Mouse (Mus musculus): ENCODE data around the gene Mtmr12.
A peak's percentile ranks its signal among the peaks of the same experiment; 100 is the strongest.

The Mtmr12 gene

DNA sequence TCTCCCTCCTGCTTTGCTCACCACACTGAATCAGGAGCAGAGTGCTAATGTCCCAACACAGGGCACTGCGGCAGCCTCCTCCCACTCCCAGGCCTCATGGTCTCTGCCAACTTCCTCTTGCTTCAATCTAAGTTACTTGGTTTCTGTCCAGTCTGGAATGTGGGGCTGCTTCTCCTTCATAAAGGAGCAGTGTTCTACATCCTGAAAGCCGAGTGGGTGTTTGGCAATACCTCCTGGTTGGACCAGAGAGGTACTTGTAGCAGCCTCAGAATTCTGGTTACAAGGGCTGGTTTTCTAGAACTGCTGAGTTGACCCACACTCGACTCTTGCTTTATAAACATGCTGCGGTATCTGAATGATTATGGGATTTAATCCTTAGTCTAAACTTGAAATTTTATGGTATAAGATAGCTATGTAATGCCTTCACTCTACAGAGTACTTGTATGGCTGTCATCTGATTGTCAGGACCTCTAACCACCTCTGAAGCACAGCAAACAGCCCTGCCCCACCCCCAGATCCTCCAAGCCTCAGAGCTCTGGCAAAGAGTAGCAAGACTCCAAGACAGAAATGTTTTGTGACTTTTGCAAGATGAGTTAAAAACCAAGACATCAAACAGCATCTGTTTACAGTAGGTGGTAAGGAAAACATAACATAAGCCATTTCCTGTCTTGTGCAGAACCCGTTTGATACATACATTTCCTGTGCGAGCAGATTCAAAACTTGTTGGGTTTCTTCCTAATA, 80.1 kb downstream of the Mtmr12 start:
- peak; percentile 55 to 63 for DNase-seq

DNA sequence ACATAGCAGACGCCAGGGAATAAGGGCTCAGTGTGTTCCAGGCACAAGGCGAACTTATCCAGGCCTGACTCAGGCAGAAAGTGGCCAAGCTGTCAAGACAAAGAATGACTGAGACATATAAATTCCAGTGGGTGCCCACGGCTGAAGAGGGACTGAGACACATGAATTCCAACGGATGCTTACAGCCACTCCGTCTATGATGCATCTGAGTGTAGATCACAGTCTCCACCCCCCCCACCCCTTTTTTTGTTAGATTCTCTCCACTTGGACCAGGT, 80.6 kb downstream of the Mtmr12 start:
- DNase-seq = no peak

DNA sequence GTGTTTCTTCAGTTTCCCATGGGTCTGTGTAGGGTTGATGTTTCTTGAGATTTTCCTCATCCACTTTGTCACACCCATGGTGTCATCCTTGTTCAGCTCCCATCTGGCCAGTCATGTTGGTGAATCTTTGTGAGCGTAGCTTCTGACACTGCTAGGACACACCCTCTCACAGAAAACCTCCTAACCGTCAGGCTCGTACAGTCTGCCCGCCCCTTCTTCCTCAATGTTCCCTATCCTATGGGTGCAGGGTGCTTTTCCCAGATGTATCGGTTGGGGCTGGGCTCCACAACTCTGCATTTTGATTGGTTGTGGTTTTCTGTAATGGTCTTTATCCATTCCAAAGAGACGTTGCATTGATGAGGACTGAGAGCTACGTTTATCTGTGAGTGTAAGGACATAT, 85.5 kb downstream of the Mtmr12 start:
- no peak for DNase-seq

DNA sequence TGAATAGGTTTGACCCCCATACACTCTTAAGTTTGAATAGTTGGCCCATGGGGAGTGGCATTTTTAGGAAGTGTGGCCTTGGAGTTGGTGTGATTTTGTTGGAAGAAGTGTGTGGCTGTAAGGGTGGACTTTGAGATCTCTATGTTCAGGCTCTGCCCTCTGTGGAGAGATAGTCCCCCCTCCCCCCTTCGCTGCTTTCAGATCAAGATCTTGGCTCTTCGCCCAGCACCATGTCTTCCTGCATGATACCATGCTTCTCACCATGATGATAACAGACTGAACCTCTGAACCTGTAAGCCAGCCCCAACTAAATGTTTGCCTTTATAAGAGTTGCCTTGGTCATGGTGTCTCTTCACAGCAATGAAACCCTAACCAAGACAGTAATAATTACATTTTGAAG, 86.9 kb downstream of the Mtmr12 start:
- DNase-seq = no peak

DNA sequence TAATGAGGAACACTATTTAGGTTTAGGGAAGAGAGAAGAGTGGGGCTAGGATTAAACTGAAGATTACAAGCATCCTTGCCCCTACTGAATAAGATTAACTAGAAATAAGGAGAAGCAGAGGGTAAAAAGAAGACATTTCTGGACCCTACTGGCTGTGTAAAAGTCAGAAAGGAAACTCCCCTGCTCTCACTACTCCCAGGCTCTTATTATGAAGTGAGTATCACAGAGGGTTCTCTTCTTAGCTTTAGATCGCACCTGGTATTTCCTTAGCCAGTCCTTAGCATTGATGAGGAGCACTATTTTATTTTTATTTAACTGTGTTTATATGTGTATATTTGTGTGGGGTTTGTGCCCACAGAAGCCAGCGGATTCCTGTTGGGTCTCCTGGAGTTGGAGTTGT, 91.4 kb downstream of the Mtmr12 start:
- no peak for DNase-seq

DNA sequence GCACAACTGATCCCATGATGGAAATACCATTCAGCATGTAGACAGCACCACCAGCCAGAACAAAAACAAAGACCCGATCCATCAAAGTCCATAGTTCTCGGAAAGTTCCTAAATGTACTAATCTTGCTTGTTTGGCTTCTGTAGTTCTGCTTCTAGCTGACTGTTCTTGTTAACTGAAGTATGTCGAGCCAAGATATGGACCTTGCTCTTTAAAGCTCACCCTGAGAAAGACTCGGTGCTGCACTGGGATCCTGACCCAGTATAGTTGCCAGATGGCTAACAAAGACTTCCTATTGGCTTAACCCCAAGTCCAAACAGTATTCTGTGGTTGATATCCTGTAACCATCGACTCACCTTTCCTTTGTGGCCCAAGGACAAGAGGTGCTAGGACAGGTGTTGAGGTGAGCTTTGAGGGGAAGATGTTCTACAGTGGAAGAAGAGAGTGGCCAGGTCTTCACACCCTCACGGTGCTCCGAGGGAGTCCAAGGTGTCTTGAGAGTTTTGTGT, 93.5 kb downstream of the Mtmr12 start:
- no peak for DNase-seq

DNA sequence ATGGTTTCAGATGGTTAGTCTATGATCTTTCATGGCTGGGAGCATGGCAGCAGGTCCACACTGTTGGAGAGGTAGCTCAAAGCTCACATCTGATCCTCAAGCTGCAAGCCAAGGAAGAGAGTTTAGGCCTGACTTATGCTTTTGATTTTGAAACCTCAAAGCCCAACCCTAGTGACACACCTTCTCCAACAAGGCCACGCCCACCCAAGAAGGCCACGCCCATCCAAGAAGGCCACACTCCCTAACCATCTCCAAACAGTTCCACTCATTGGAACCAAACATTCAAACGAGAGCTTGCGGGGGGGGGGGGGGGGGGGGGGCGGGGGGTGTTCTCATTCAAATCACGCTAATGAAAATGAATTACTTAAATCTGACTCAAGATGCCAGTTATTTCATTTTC, 96.9 kb downstream of the Mtmr12 start:
- no peak for DNase-seq

DNA sequence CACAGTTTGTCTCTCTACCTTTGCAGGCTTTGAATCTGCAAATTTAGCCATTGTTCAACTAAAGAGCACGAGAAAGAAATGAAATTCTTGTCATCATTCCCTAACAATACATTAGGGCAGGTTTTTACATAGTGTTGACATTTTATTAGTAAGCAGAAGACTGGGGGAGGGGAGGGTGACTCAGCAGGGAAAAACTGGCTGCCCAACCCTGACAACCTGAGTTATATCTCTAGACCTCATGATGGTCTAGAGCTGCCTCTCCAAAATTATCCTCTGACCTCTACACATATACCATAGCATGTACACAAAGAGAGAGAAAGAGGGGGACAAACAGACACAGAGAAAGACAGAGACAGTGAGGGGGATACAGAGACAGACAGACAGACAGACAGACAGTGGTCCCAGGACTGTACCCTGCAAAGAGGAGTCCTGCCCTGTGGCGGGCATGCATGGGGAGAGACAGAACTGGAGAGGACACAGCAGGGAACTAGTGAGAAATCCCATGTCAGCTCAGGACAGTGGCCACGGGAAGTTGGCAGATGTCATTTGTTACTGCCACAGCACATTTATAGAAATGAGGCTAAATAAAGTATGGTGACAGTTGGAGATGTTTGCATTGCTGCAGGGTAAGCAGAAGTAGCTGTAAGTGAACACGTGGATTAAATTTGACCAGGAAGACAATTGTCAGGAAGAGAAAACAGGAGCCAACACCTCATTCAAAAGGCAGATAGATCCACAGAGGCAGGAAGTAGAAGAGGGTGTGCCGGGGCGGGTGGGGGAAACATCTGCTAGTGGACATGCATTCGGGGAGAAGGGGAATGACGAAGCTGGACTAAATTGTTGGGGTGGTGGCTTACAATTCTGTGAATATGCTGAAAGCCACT, 101.6 kb downstream of the Mtmr12 start:
- DNase-seq = no peak

DNA sequence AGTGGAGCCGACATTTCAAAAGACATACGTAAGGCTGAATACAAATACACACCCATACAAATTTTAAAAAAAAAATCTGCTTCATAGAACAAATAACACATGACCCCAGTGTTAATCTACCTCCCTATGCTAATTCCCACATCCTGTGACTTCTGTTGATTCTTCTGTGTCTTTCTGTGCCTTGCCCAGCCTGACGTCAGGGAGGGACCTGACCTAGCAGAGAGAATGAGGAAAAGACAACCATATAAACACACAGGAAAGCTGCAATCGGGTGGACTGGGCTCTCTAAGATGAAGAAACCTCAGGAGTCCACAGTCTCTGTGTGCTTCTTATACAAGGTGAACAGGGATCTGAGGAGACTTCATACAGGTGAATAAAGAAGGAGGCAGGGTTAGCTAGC, 102.3 kb downstream of the Mtmr12 start:
- DNase-seq = no peak

DNA sequence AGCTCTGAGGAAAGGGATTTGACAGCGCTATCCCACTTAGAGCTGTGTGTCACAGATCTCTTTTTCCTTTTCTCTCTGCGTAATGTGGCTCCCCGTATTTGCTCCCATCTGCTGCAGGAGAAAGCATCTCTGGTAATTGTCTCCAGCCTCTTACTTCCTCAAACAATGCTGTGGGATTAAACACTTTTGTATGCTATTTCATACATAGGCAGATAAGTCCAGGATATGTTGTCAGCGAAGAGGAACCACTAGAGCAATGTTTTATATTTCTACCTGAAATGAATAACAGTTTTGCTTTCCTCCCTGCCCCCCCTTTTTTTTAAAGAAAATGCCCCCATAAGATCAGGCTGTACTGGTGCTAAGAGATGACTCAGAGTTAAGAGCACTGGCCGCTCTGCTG, 103.7 kb downstream of the Mtmr12 start:
- no peak for DNase-seq

DNA sequence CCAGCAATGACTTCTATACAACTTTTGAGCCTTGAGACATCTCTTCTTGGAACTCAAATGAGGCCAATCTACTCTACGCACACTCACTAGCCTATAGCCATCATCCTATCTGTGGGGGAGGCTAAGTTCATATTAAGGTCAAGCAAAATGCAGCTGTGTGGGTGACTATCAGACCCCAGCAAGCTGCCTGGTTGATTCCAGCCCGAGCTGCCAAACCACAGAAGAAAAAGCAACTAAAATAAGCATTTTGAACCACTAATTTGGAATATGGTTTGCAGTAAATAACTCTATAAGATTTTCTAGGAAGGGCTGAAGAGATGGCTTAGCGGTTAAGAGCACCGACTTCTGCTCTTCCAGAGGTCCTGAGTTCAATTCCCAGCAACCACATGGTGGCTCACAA, 105.8 kb downstream of the Mtmr12 start:
- no peak for DNase-seq

DNA sequence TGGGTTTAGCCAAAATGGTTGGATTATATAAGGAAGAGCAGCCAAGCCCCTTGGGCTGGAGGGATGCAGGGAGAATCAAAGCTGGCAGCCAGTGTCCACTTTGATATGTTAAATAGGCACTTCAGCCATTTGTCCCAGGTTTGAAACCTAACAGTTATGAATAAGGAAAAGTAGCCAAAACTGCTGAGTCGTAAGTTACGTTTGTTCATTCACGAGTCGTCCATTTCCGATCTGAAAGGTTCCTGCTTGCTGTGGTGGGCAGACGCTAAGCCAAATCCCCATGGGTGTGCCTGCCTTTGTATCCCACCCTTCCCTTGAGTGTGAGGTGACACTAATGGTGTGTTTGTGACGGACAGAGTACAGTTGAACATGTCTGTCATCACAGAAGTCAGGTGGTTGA, 106.6 kb downstream of the Mtmr12 start:
- DNase-seq = no peak

DNA sequence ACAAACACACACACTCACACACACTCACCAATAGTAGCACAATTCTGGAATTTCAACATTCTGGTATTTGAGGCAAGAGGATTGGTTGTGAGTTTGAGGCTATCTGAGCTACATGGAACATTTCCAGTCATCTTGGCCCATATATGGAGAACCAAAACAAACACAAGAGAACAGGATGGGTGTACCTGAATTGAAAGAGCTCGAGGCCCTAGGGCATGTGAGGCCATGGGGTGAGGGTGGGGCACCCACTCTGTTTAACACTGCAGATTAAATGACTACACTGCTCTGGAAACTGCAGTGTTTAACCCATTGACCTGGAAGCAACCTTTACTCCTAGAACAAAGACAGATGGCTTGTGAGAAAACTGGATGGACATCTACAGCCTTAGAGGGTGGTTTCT, 108.4 kb downstream of the Mtmr12 start:
- no peak for DNase-seq

DNA sequence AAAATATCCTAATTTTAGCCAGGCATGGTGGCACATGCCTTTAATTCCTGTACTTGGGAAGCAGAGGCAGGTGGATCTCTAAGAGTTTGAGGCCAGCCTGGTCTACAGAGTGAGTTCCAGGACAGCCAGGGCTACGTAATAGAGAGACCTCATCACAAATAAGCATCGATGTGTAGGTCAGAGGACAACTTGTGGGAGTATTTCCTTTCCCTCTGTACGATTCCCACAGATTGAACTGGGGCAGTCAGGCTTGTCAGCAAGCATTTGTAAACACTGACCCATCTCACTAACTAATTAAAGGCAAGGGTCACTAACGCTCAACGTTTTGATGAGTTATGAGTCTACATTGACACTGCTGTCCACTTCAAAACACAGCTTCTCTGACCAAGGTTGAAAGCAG, 109.8 kb downstream of the Mtmr12 start:
- no peak for DNase-seq

DNA sequence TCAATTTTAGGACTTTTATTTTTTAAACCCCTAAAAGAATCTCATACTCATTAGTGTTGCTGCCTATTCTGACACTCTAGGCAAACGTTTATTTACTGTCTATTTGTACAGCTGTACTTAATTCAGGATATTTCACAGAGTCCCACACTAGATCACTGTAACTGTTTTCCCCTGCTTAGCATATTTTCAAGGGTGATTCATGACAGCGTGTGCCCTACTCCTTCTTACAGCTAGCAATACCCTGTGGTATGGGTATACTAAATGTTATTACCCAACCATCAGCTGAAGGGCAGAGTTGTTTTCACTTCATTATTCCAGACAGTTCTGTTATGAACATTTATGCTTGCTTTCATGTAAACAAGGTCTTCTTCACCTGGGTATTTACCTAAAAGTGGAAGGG, 111.2 kb downstream of the Mtmr12 start:
- DNase-seq = no peak

DNA sequence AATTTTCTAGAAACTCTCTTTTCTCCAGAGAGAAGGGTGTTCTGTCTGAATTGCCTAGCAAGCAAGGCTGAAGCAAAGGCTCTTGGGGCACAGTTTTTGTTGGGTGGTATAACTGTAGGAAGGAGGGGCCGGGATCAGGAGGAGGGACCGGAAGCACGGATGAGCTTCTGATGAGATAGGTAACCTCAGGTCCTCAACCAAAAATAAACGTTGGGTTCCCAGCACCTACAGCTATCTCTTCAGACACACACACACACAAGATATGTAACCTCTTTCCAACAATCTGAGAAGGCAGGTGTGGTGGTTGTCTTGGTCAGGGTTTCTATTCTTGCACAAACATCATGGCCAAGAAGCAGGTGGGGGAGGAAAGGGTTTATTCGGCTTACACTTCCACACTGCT, 112.5 kb downstream of the Mtmr12 start:
- no peak for DNase-seq

DNA sequence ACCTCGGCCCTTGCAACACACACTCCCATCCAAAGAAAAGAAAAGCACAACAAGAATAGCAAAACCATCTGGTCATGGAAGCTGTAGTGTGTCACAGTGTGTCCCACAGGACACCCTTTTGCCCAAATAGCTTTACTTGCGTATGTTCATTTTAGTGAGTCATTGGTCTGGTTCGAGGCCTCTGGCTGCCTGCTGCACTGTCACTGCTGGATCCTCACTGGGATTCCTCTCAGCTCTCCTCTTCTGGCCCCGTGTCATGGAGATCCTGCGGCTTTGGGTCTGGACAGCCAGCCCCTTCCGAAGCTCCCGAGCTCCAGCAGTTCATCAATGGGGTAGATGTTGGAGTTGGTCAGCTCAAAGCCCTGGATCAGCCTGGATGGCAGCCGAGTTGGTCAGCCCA, 113.6 kb downstream of the Mtmr12 start:
- DNase-seq = no peak

DNA sequence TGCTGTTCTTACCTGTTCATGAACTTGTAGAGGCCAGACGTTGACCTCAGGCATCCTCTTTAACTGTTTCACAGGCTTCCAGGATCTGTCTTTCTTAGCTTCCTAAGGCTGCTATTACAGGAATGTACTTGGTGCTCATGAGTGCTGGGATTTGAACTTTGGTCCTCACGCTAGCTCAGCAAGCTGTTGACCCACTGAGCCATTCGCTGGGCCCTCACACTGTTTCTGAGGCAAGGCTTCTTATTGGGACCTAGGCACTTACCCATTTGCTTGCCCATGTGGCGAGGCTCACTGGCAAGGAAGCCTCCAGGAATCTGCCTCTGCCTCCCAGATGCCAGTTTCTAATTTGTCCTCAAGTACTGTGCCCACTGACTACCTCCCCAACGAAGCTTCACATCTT, 115.1 kb downstream of the Mtmr12 start:
- DNase-seq = no peak

DNA sequence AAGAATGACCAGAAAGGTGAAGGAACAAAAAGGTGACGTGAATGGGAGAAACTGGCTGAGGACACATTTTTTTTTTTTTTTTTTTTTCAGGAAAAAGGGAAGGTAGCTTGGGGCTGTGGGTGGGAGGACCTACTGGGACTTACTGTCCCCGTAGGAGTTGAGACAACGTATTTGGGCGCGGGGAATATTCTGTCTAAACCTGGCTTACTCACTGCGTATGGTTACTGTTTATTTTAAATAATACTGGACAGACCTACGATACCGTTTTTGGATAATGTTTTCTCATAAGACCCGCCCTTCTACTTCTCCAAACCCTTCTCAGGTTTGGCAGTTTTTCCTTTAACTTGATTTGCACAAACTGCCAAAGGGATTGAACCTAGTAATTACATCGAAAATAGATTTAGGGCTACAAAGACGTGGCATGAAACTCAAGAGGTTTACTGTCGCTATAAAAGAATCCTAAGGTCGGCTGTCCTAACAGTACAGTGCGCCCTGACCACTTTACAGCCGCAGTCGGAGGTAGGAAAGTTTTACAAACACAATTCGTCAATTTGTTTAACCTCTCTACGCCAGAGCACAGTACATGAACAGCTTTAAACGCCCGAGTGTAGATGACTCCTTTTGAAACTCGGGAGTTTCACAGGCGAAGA, 115.7 kb downstream of the Mtmr12 start:
- DNase-seq = no peak

DNA sequence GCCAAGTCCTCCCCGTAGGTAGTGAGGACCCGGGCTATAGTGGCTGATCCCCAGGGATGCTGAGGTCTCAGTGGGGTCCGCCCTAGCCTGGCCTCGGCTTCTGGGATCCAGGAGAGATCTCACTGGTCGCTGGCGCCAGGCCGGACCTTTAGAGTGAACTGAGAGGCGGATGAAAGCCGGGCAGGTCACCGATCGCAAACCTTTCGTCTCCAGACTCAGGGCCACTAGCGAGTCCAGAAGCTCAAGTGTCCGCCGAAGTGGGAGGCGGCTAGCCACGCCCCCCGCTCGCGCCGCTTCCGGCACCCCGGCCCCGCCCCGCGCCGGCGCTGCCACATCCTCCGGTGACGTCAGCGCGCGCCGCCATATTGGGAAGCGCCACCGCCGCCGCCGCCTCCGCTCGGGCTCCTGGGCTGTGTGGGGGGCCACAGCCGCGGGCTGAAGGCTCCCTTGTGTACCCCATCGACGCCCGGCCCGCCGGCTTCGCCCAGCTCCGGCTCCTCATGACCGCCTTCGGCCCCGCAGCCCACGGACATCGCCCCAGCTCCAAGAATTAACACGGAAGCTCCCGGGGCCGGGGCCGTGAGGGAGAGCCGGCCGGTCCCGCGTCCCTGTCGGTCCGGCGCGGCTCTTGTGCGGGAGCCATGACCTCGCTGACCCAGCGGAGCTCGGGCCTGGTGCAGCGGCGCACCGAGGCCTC, 116.4 kb downstream of the Mtmr12 start, which contains the start of gene Golph3:
Gene Golph3 (plus strand): TSS at position 360 of the 697 bp plus-strand sequence.
- peak; percentile 97 for DNase-seq

DNA sequence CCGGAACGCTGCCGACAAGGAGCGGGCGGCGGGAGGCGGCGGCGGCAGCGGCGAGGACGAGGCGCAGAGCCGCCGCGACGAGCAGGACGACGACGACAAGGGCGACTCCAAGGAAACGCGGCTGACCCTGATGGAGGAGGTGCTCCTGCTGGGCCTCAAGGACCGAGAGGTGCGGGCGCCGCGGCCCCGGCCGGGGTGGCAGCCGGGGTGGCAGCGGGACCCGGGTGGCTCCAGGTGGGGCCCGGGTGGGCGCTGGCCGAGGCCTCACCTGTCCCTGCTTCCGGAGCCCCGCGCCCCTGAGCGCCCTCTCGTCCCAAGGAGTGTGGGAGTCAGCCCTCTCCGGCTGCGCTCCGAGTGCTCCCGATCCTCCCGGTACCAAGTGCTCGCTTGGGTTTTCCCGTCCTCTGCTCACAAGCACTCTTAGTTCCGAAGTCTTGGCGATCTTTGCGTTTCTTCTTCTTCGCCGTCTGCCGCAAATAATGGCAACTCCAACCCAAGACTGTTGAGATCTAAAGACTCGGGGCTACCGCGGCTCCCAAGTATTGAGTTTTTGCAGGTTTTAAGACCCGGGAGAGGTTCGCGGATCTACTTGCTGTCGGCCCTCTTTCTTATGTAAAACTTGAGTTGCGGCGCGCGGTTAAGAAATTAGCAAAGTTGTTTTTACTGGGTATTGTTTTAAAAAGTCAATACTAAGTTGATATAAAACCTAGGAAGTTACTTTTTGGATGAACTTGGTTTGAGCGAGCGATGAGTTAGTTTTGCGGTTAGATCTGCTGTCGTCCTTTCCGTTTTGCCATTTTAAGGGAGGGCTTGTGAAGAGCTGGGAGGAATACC, 117.2 kb downstream of the Mtmr12 start, which contains the start of gene 1810049J17Rik:
Gene 1810049J17Rik (minus strand): TSS at position 112 of the 834 bp plus-strand sequence.
- DNase-seq = peak in 1 of 2 experiments; percentile 68
